Mouse (Mus musculus) myocyte (in vitro differentiated cells): ENCODE measurements at regions not wholly inside any gene's neighbourhood (a gene's known extent, or its start where the extent isn't known, plus 50 kb on each side); places are given as distances from the start of the nearest gene placed in this dataset.

Experiments used
- H3K27me3 ChIP-seq: one replicate; pipeline ENCODE4 v1.6.1; 2011; ENCODE audit not compliant: control insufficient read depth, insufficient read depth, insufficient read length
- H3K36me3 ChIP-seq: one replicate; pipeline ENCODE4 v1.6.1; 2011; ENCODE audit not compliant: control insufficient read depth, insufficient read depth
- H3K4me2 ChIP-seq: one replicate; pipeline ENCODE4 v1.6.1; 2011; ENCODE audit warnings: low read depth, control low read depth
- H3K4me3 ChIP-seq: one replicate; pipeline ENCODE4 v1.5.1; 2011; ENCODE audit warnings: mild to moderate bottlenecking, control low read depth, moderate library complexity
- H3K79me2 ChIP-seq: one replicate; pipeline ENCODE4 v1.6.1; 2011; ENCODE audit not compliant: control insufficient read depth, insufficient read depth
- H3ac ChIP-seq: one replicate; pipeline ENCODE4 v1.6.1; 2011; ENCODE audit not compliant: control insufficient read depth, insufficient read length
- CEBPB ChIP-seq: IDR thresholded peaks from 2 replicates; pipeline ENCODE4 v1.6.1; 2011; ENCODE audit warnings: mild to moderate bottlenecking, moderate library complexity; ENCODE audit not compliant: poor library complexity, insufficient read depth, severe bottlenecking
- E2F4 ChIP-seq: IDR thresholded peaks from one replicate; pipeline ENCODE4 v1.6.1; 2011; ENCODE audit warnings: mild to moderate bottlenecking, control low read depth, moderate library complexity; ENCODE audit not compliant: insufficient read depth
- MAX ChIP-seq: IDR thresholded peaks from one replicate; pipeline ENCODE4 v1.6.1; 2011; ENCODE audit warnings: low read depth, mild to moderate bottlenecking, control low read depth
- MYOD1 ChIP-seq, 3 experiments: IDR thresholded peaks; one replicate each; pipeline ENCODE4 v1.6.1; 2011; ENCODE audit warnings: control low read depth in 2 of 3, low read depth in 2 of 3, mild to moderate bottlenecking in 2 of 3, moderate library complexity in 1 of 3; ENCODE audit not compliant: insufficient read length in 2 of 3, control insufficient read depth in 1 of 3
- MYOG ChIP-seq, 3 experiments: IDR thresholded peaks; one replicate each; pipeline ENCODE4 v1.6.1; 2011; ENCODE audit warnings: control low read depth in 2 of 3, low read depth in 2 of 3, mild to moderate bottlenecking in 2 of 3; ENCODE audit not compliant: insufficient read length in 2 of 3, control insufficient read depth in 1 of 3, insufficient read depth in 1 of 3
- POLR2A ChIP-seq: IDR thresholded peaks from one replicate; pipeline ENCODE4 v1.6.1; 2011; ENCODE audit warnings: low read depth, mild to moderate bottlenecking, control low read depth, moderate library complexity; ENCODE audit not compliant: insufficient read length
- POLR2AphosphoS2 ChIP-seq: IDR thresholded peaks from one replicate; pipeline ENCODE4 v1.6.1; 2011; ENCODE audit warnings: low read depth, control low read depth; ENCODE audit not compliant: insufficient read length
- REST ChIP-seq: IDR thresholded peaks from one replicate; pipeline ENCODE4 v1.6.1; 2011; ENCODE audit warnings: mild to moderate bottlenecking, control low read depth, moderate library complexity; ENCODE audit not compliant: insufficient read depth, insufficient read length
- SRF ChIP-seq: IDR thresholded peaks from one replicate; pipeline ENCODE4 v1.6.1; 2011; ENCODE audit warnings: low read depth; ENCODE audit not compliant: control insufficient read depth, insufficient read length
- TCF12 ChIP-seq: IDR thresholded peaks from one replicate; pipeline ENCODE4 v1.6.1; 2011; ENCODE audit warnings: mild to moderate bottlenecking, control low read depth; ENCODE audit not compliant: poor library complexity, insufficient read depth, severe bottlenecking
- TCF3 ChIP-seq: IDR thresholded peaks from one replicate; pipeline ENCODE4 v1.6.1; 2011; ENCODE audit warnings: low read depth, control low read depth; ENCODE audit not compliant: insufficient read length
- USF1 ChIP-seq: IDR thresholded peaks from one replicate; pipeline ENCODE4 v1.6.1; 2011; ENCODE audit warnings: low read depth, mild to moderate bottlenecking, control low read depth, moderate library complexity

GRCm38 (mm10) chr14:61708331-61708730 lies 101.1 kb downstream of the Kcnrg start:
- Histone ChIP-seq H3K4me3 (no peak overlapping the region), H3ac (no peak overlapping the region), H3K36me3 (no peaks in the 10 kb centered on the region), H3K27me3 (no peaks in the 10 kb centered on the region), H3K79me2 (no peaks in the 10 kb centered on the region), H3K4me2 (no peak overlapping the region)
- no peak for TF ChIP-seq CEBPB
- no peak for TF ChIP-seq MYOG (IDR thresholded peaks at IDR 0.05; ENCODE audit: control insufficient read depth in 1 of 3, insufficient read depth in 1 of 3, insufficient read length in 2 of 3, low read depth in 2 of 3)

DNA sequence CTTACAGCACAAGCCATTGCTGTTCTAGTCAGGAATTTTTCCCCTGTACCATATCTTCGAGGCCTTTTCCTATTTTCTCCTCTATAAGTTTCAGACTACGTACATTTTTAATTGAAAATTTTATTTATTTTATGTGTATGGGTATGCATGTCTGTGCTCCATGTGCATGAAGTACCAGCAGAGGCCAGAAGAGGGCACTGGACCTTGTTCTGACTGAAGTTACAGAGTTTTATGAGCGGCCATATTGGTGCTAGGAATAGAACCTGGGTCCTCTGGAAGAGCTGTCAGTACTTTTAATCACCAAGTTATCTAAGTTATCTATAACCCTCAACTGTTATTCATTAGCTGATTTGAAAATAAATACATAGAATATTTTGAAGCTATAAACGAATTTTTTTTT lies 108.5 kb downstream of the Kcnrg start:
- Histone ChIP-seq H3K27me3 (no peaks in the 10 kb centered on the region), H3ac (no peak overlapping the region), H3K4me3 (no peak overlapping the region), H3K4me2 (no peak overlapping the region), H3K79me2 (no peaks in the 10 kb centered on the region), H3K36me3 (no peaks in the 10 kb centered on the region)
- no peak for TF ChIP-seq MYOD1 (IDR thresholded peaks at IDR 0.05; ENCODE audit: control insufficient read depth in 1 of 3, insufficient read length in 2 of 3, low read depth in 2 of 3)
- no peak for TF ChIP-seq POLR2A
- no peak for TF ChIP-seq REST
- no peak for TF ChIP-seq POLR2AphosphoS2

DNA sequence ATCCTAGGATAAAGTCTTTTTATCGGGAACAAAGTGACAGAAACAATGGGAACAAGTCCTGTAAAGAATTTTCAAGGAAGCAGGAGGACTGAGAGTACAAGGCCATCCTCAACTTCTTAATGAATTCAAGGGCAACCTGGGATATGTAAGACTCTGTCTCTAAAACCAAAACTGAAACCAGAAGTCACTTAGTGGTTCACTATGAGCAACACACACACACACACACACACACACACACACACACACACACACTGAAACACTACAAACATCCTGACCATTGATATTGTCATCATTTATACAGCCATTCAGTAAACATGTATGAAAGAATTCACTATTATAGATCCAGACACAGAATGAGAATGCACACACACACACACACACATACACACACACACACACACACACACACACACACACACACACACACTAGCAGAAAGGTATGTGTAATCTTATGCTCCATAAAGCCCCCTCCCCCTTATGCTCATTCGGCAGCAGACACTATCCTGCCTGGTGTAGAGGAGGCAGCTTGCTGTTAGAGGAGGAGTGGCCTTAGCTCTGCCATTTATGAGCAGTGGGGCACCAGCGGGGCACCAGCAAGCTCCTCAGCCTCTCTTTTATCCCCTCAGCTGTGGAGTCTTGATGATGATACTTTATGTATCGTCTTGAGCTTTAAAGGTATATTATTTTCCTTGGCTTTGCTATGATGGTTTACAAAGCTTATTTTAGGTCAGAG lies 111.3 kb downstream of the Kcnrg start:
- TF ChIP-seq E2F4 (no peak), MYOG (IDR thresholded peaks at IDR 0.05; ENCODE audit: control insufficient read depth in 1 of 3, insufficient read depth in 1 of 3, insufficient read length in 2 of 3, low read depth in 2 of 3) (no peak), POLR2A (no peak), MAX (no peak), SRF (no peak), REST (no peak), MYOD1 (IDR thresholded peaks at IDR 0.05; ENCODE audit: control insufficient read depth in 1 of 3, insufficient read length in 2 of 3, low read depth in 2 of 3) (no peak), TCF12 (no peak), TCF3 (no peak), USF1 (no peak), CEBPB (no peak), POLR2AphosphoS2 (no peak)
- H3K4me2 ChIP-seq = no peak overlapping the region
- no peaks in the 10 kb centered on the region for H3K27me3 ChIP-seq

GRCm38 (mm10) chr14:61721302-61721701 lies 114.0 kb downstream of the Kcnrg start:
- H3K4me3 ChIP-seq = no peak overlapping the region
- H3K4me2 ChIP-seq = no peak overlapping the region
- TF ChIP-seq REST = no peak
- TF ChIP-seq USF1 = no peak
- TF ChIP-seq E2F4 = no peak
- no peak for TF ChIP-seq TCF12
- no peak for TF ChIP-seq MAX
- no peak for TF ChIP-seq MYOG (IDR thresholded peaks at IDR 0.05; ENCODE audit: control insufficient read depth in 1 of 3, insufficient read depth in 1 of 3, insufficient read length in 2 of 3, low read depth in 2 of 3)
- no peak for TF ChIP-seq MYOD1 (IDR thresholded peaks at IDR 0.05; ENCODE audit: control insufficient read depth in 1 of 3, insufficient read length in 2 of 3, low read depth in 2 of 3)
- TF ChIP-seq SRF = no peak
- no peak for TF ChIP-seq TCF3
- TF ChIP-seq CEBPB = no peak
- no peak for TF ChIP-seq POLR2AphosphoS2
- no peak for TF ChIP-seq POLR2A
- H3K79me2 ChIP-seq = no peaks in the 10 kb centered on the region
- H3K27me3 ChIP-seq = no peaks in the 10 kb centered on the region
- H3ac ChIP-seq = no peak overlapping the region
- no peaks in the 10 kb centered on the region for H3K36me3 ChIP-seq

More for the DNA sequence above, 111.3 kb downstream of the Kcnrg start:
- no peaks in the 10 kb centered on the region for H3K79me2 ChIP-seq
- no peaks in the 10 kb centered on the region for H3K36me3 ChIP-seq
- H3ac ChIP-seq = no peak overlapping the region
- H3K4me3 ChIP-seq = no peak overlapping the region

DNA sequence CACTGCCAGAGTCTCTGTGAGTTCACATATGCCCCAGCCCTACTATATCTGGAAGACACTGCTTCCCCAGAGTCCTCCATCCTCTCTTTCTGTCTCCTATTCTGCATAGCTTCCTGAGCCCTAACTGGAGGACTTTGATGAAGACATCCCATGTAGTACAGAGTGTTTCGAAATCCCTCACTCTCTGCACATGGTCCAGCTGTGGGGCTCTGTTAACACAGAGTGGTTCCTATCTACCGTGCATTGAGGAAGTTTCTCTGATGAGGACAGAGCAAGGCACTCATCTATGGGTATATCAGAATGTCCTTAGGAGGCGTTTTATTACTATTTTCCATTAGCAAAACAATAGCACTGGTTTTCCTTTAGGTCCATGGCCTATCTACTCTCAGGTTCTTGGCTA lies 117.7 kb downstream of the Kcnrg start:
- no peaks in the 10 kb centered on the region for H3K79me2 ChIP-seq
- H3ac ChIP-seq = no peak overlapping the region
- TF ChIP-seq REST = no peak
- no peak for TF ChIP-seq MAX
- no peak for TF ChIP-seq TCF12
- no peak for TF ChIP-seq MYOD1 (IDR thresholded peaks at IDR 0.05; ENCODE audit: control insufficient read depth in 1 of 3, insufficient read length in 2 of 3, low read depth in 2 of 3)
- no peak for TF ChIP-seq USF1
- TF ChIP-seq CEBPB = no peak
- no peak for TF ChIP-seq SRF
- TF ChIP-seq E2F4 = no peak
- TF ChIP-seq TCF3 = no peak
- TF ChIP-seq MYOG (IDR thresholded peaks at IDR 0.05; ENCODE audit: control insufficient read depth in 1 of 3, insufficient read depth in 1 of 3, insufficient read length in 2 of 3, low read depth in 2 of 3) = no peak
- TF ChIP-seq POLR2AphosphoS2 = no peak
- TF ChIP-seq POLR2A = no peak
- H3K36me3 ChIP-seq = no peaks in the 10 kb centered on the region
- H3K4me2 ChIP-seq = no peak overlapping the region
- no peaks in the 10 kb centered on the region for H3K27me3 ChIP-seq
- H3K4me3 ChIP-seq = no peak overlapping the region
